Mouse (Mus musculus) kidney, adult 2 months (tissue): ENCODE results near the gene Tmem108. TPM values are rescaled to one million over a fixed set of nuclear protein-coding genes. Genes with fewer than 3 reads are reported as not detected.

Experiments
- DNase-seq: peaks from one replicate; pipeline ENCODE4 v3.0.0; 2021
- H3K27ac ChIP-seq: fragments of 200-500 bp; 2 replicates; pipeline ENCODE4 v1.5.1; 2012; ENCODE audit warnings: low read depth, low read length, control low read depth, inconsistent platforms; ENCODE audit not compliant: insufficient read depth
- H3K27me3 ChIP-seq: fragments of 200-500 bp; replicated peaks from 2 replicates; pipeline ENCODE4 v1.6.1; 2012; ENCODE audit warnings: mild to moderate bottlenecking, moderate library complexity, low read length, inconsistent platforms; ENCODE audit not compliant: control insufficient read depth, insufficient read depth
- H3K36me3 ChIP-seq: fragments of 200-500 bp; 2 replicates; pipeline ENCODE4 v1.6.1; 2012; ENCODE audit warnings: mild to moderate bottlenecking, moderate library complexity, low read length, inconsistent platforms; ENCODE audit not compliant: control insufficient read depth, insufficient read depth
- H3K4me1 ChIP-seq: fragments of 200-500 bp; 2 replicates; pipeline ENCODE4 v1.6.1; 2011; ENCODE audit warnings: low read length; ENCODE audit not compliant: control insufficient read depth, insufficient read depth
- H3K4me3 ChIP-seq: fragments of 200-500 bp; 2 replicates; pipeline ENCODE4 v1.5.1; 2011; ENCODE audit warnings: mild to moderate bottlenecking, low read depth, low read length, control low read depth; ENCODE audit not compliant: insufficient read depth
- CTCF ChIP-seq: fragments of 200-500 bp; conservative IDR thresholded peaks from 2 replicates; pipeline ENCODE4 v1.5.1; 2011; ENCODE audit warnings: low read depth, mild to moderate bottlenecking, control low read depth, low read length, moderate library complexity, mixed read lengths; ENCODE audit not compliant: insufficient read depth, insufficient read length
- POLR2A ChIP-seq: fragments of 200-500 bp; IDR thresholded peaks from one replicate; pipeline ENCODE4 v1.6.1; 2011; ENCODE audit warnings: low read depth, low read length, control low read depth
- WGBS: fragments of 180-500 bp; shearing (Covaris S2); methylation state at CpG from one replicate; pipeline ENCODE4 v1.1.7; 2018; 5-methylcytosine and 5-hydroxymethylcytosine counted together
- polyA plus RNA-seq: library from polyadenylated mRNA; depleted of rRNA; stranded (reverse); fragments of >200 nt; gene quantifications from 2 replicates; pipeline ENCODE4 v1.2.3, GENCODE M21; 2012

Gene Tmem108
- polyA plus RNA-seq, 1 experiment, result 7.1 TPM

DNA sequence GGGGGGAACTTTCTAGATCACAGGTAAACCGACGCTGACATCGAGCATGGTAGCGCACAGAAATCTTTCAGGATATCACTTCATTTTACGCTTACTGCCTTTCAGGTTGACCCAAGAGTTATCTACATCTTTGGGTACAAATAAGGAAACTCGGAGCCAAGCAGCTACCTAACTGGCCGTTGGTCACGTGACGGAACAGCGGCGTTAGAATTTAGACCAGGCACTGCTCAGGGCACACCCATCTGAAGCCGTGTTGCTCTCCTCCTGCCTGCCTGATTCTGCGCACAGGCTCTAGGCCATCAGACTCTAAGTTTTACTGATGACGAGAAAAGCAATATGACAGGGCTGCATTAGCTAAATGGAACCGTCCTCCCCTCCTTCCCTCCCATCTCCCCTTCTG lies 204.6 kb downstream of the Tmem108 start:
- Histone ChIP-seq H3K27me3 (no peaks in the 10 kb centered on the region), H3K27ac (no peak overlapping the region), H3K4me1 (no peaks in the 10 kb centered on the region), H3K4me3 (no peak overlapping the region), H3K36me3 (no peaks in the 10 kb centered on the region)
- WGBS, result 82% methylated on average over 15 of the region's 15 CpGs
- TF ChIP-seq CTCF (no peak), POLR2A (no peak)
- DNase-seq, result no peak

DNA sequence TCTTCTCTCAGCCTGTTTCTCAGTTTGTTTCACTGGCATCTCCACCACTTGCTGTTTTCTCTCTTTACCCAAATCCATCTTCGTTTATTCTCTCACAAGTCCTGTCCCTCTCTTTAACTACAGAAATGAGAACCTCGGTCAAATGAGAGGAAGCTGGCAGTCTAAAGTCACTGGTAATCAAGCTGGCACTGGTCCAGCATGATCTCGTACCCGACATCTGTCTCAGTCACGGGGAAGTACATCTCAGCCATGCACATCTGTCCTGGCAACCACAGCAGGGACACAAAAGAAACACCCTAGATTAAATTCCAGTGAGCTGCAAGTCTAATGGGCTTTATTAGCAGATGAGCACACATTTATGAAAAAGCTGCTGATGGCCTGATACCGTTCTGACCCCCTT lies 206.3 kb downstream of the Tmem108 start:
- Histone ChIP-seq H3K4me1 (0 out of 2 replicates have a peak, but pooled peaks cover 3% of the 10 kb centered on the region), H3K27me3 (no peaks in the 10 kb centered on the region), H3K36me3 (no peaks in the 10 kb centered on the region), H3K4me3 (no peak overlapping the region), H3K27ac (no peak overlapping the region)
- no peak for DNase-seq
- TF ChIP-seq POLR2A (no peak), CTCF (no peak)
- WGBS, result 46% methylated on average over 6 of the region's 6 CpGs

DNA sequence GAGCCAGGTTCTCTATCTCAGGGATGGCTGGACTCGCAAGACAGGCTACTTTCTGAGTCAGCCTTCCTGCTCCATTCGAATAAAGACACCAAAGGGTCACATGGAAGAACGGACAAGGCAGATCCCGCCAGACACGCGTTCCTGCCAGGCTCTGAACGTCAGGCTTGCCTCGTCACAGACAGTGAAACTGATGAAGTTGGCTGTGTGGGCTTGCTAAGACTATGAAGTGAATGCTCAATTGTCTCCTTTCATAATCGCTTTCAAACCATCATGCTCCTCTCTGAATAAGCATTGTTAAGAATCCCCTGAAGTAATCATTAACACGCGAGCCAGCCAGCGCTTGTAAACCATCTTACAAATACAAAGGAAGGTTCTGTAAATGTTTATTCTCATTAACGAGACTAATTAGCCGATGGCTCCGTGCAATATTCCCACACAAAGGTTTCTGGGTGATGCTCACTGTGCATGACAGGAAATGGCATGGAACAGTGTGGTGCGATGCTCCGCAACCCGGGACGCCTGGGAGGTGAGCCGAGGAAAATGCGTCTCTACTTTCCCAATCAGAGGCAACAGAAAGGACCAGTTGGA lies 210.9 kb downstream of the Tmem108 start:
- 0 out of 2 replicates have a peak, but pooled peaks cover 3% of the 10 kb centered on the region for H3K4me1 ChIP-seq
- WGBS, result 30% methylated on average over 21 of the region's 21 CpGs

DNA sequence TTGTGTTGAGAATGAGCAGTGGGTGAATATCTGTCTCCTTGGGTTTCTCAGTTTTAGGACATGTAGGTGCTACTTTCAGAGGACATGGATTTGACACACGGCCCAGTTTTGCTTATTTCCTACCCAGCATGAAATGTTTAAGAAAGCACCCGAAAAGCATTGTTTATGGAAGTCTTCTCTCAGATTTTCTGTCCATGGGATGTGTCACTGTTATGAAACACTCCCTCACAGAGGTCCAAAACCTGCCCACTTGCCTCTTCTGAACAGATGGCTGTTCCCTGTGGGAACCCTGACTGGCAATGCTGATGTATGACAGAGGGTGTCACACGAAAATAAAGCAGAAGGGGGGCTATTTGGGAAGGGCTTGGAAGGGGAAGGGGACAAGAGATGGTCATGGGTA lies 212.5 kb downstream of the Tmem108 start:
- H3K27me3 ChIP-seq, result no peaks in the 10 kb centered on the region
- TF ChIP-seq CTCF (no peak), POLR2A (no peak)
- no peak for DNase-seq

More for the DNA sequence above, 210.9 kb downstream of the Tmem108 start:
- Histone ChIP-seq H3K27me3 (no peaks in the 10 kb centered on the region), H3K36me3 (no peaks in the 10 kb centered on the region), H3K4me3 (no peak overlapping the region), H3K27ac (no peak overlapping the region)
- TF ChIP-seq CTCF (no peak), POLR2A (no peak)
- peak; percentile 60 for DNase-seq

DNA sequence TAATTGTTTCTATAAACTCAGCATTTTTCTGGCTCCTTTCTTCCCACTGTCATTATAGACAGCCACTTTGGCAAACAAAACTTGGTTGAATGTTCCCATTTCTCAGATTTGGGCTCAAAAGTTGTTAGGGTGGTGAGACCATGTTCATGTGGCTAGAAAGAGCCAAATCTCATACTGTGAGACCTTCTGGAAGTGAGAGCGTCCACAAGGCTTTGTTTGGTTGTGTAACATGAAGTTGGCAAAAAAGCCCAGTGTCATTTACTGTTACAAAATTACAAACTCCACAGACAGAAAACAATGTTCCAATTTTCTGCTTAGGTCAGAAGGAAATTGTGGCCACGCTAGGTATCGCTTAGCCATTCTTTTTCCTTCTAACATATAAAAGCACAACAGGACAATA lies 213.0 kb downstream of the Tmem108 start:
- no peak overlapping the region for H3K4me3 ChIP-seq
- H3K36me3 ChIP-seq, result no peaks in the 10 kb centered on the region
- 0 out of 2 replicates have a peak, but pooled peaks cover 3% of the 10 kb centered on the region for H3K4me1 ChIP-seq
- DNase-seq, result no peak
- 93% methylated on average over 3 of the region's 3 CpGs for WGBS
- H3K27me3 ChIP-seq, result no peaks in the 10 kb centered on the region
- TF ChIP-seq POLR2A, result no peak
- TF ChIP-seq CTCF, result no peak
- H3K27ac ChIP-seq, result no peak overlapping the region

More for the DNA sequence above, 212.5 kb downstream of the Tmem108 start:
- 0 out of 2 replicates have a peak, but pooled peaks cover 3% of the 10 kb centered on the region for H3K4me1 ChIP-seq
- no peak overlapping the region for H3K27ac ChIP-seq
- no peak overlapping the region for H3K4me3 ChIP-seq
- WGBS, result 73% methylated on average over 3 of the region's 3 CpGs
- H3K36me3 ChIP-seq, result no peaks in the 10 kb centered on the region

DNA sequence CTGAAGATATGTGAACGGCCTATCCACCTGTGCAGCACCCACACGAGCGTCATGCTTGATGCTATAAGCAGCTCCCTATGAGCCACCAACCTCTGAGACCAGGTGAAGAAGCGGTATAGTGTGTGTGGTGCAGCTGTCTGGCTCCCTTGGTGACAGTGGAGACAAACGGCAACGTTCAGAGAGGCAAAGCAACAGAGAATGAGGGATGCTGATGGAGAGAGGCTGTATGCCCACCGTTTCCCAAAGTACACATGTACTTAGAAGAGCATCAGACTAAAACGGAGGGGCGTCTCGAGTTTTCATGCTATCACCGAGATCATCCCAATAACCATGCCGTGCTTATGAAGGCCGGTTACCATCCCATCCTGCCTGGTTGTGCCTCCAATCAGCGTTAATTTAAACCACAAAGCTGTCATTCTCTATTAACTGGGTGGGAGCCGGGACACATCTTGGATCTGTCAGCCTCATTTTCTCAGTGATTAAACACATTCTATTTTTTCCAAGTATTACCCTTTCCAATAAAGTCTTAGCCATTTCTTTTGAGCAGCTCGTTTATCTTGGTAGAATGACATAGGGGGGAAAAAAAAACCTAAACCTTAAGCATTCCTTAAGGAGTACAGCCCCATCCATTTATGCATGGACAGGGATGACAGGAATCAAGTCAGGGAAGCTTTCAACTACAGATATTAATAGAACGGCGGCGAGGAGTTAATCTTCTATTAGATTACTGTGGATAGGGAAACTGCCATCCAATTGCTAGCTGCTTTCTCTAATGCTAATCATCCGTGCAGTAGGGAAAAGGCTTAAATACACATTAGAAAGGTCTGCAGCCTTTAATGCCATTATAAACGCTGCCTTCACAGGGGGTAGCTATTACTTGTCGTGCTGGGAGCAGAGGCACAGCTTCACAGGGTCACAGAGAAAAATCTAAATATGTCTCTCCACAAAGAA lies 214.7 kb downstream of the Tmem108 start:
- no peak overlapping the region for H3K27ac ChIP-seq
- no peaks in the 10 kb centered on the region for H3K36me3 ChIP-seq
- no peaks in the 10 kb centered on the region for H3K27me3 ChIP-seq
- 0 out of 2 replicates have a peak, but pooled peaks cover 3% of the 10 kb centered on the region for H3K4me1 ChIP-seq
- TF ChIP-seq CTCF (no peak), POLR2A (no peak)
- DNase-seq, result no peak
- WGBS, result 66% methylated on average over 22 of the region's 22 CpGs
- H3K4me3 ChIP-seq, result no peak overlapping the region

DNA sequence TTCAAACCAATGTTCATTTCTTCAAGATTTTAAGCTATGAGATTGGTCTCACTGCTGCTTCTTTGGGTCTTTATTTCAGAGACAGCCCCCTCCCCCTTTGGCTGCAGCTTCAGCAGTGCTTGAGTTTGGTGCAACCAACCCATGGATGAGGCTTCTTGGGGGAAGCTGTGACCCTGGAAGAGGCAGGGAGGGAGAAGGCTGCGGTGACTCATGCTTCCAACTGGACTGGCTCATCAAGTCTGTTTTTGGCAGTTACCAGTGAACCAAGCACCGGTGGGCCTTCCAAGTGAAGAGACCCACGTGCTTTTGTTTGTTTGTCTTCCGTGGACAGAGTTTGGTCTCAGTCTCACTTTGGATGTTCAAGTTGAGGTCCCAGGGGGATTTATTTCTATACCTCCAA lies 215.9 kb downstream of the Tmem108 start:
- Histone ChIP-seq H3K4me3 (no peak overlapping the region), H3K27ac (no peak overlapping the region), H3K27me3 (no peaks in the 10 kb centered on the region), H3K36me3 (no peaks in the 10 kb centered on the region), H3K4me1 (0 out of 2 replicates have a peak, but pooled peaks cover 3% of the 10 kb centered on the region)
- no peak for DNase-seq
- no peak for TF ChIP-seq CTCF
- no peak for TF ChIP-seq POLR2A
- 73% methylated on average over 4 of the region's 4 CpGs for WGBS
